Mouse (Mus musculus) forebrain, embryonic 10.5 days (tissue): Measurements from ENCODE around the gene Rem1. TPM values are rescaled to one million over a fixed set of nuclear protein-coding genes. Genes with fewer than 3 reads are reported as not detected.

ENCODE experiments used
- polyA plus RNA-seq: library from polyadenylated mRNA; unstranded; fragments of >200 nt; fragmentation: Nextera tagmentation; extraction: Ambion mirVana; gene quantifications from 2 replicates; pipeline ENCODE4 v1.2.1, GENCODE M21; 2016

The Rem1 gene
- polyA plus RNA-seq, 1 experiment from 2014 or later, result 0.16 TPM

Other genes with a start within 250 kb of the Rem1 start
- gene Sox12, start 228.9 kb upstream of the Rem1 start, polyA plus RNA-seq, result 9.3 and 9.5 TPM in 2 replicates
- 46.5 and 50.0 TPM in 2 replicates for gene Zcchc3, start 211.9 kb upstream of the Rem1 start, polyA plus RNA-seq
- gene 6820408C15Rik, start 211.4 kb upstream of the Rem1 start, polyA plus RNA-seq, result 0.76 and 1.0 TPM in 2 replicates
- not detected in 2 replicates for gene Defb23, start 162.3 kb upstream of the Rem1 start, polyA plus RNA-seq
- gene Defb20, start 149.9 kb upstream of the Rem1 start, polyA plus RNA-seq, result not detected in 2 replicates
- not detected in 2 replicates for gene Defb22, start 136.8 kb upstream of the Rem1 start, polyA plus RNA-seq
- gene Defb26, start 115.3 kb upstream of the Rem1 start, polyA plus RNA-seq, result not detected in 2 replicates
- not detected in 2 replicates for gene Defb28, start 108.7 kb upstream of the Rem1 start, polyA plus RNA-seq
- not detected in 2 replicates for gene Defb29, start 86.9 kb upstream of the Rem1 start, polyA plus RNA-seq
- not detected in 2 replicates for gene Gm17416, start 57.6 kb upstream of the Rem1 start, polyA plus RNA-seq
- not detected in 2 replicates for gene Defb21, start 54.2 kb upstream of the Rem1 start, polyA plus RNA-seq
- not detected in 2 replicates for gene Defb19, start 46.6 kb upstream of the Rem1 start, polyA plus RNA-seq
- not detected in 2 replicates for gene Defb45, start 27.6 kb upstream of the Rem1 start, polyA plus RNA-seq
- gene Defb36, start 22.6 kb upstream of the Rem1 start, polyA plus RNA-seq, result not detected in 2 replicates
- not detected in 2 replicates for gene Defb25, start 3.9 kb upstream of the Rem1 start, polyA plus RNA-seq
- gene H13, start 42.5 kb downstream of the Rem1 start, polyA plus RNA-seq, result 90.7 and 93.2 TPM in 2 replicates
- 39.1 and 40.3 TPM in 2 replicates for gene Mcts2, start 60.1 kb downstream of the Rem1 start, polyA plus RNA-seq
- gene Id1, start 109.3 kb downstream of the Rem1 start, polyA plus RNA-seq, result 57.5 and 61.1 TPM in 2 replicates
- 3.0 and 4.2 TPM in 2 replicates for gene Cox4i2, start 127.2 kb downstream of the Rem1 start, polyA plus RNA-seq
- gene Bcl2l1, start 204.8 kb downstream of the Rem1 start, polyA plus RNA-seq, result 98.5 and 104 TPM in 2 replicates
- 162 and 163 TPM in 2 replicates for gene Tpx2, start 221.0 kb downstream of the Rem1 start, polyA plus RNA-seq